Comparison of ENCODE assay signal across 13 mouse cellular contexts in genomic region chr3:57445706-57446105, GRCm38 (mm10). TPM values are rescaled to one million over a fixed set of nuclear protein-coding genes. Genes with fewer than 3 reads are reported as not detected.
DNase-seq lines count a peak whose midpoint lies in the region; ATAC-seq and TF ChIP-seq lines count a peak whose summit lies in the region.
"Had no signal": no experiment of that assay in that cellular context is flagged by ENCODE, and none has a peak within 500 bp of the region (broad histone marks: within the 10 kb centered on the region; RNA-seq: fewer than 3 reads in every experiment).

No protein-coding gene starts in this region.

- peak; percentile 30 for DNase-seq in gastrocnemius, postnatal 14 days
- DNase-seq in gastrocnemius, postnatal 25 days = no peak
- peak; percentile 48 for DNase-seq in ovary, adult 18-20 months (ENCODE audit: low spot score)
- no peak for DNase-seq in ovary, postnatal 10 days (ENCODE audit: low spot score)
- DNase-seq in kidney, postnatal 0 days (ENCODE audit: low spot score) = peak; percentile 85
- DNase-seq in ovary, postnatal 36 days (ENCODE audit: low spot score) = peak; percentile 55
- DNase-seq in urinary bladder, postnatal 25 days (ENCODE audit: low spot score) = no peak
- no peak for DNase-seq in retina, postnatal 1 day

- no peak for ATAC-seq in kidney, postnatal 0 days (replicated peaks; ENCODE audit: low FRiP score, low read depth)

- H3K4me3 ChIP-seq in kidney, postnatal 0 days (replicated peaks; ENCODE audit: low read depth, low read length) = no peak overlapping the region

- H3K27me3 ChIP-seq in kidney, postnatal 0 days (ENCODE audit: insufficient read depth, low read length) = no peaks in the 10 kb centered on the region
- H3K27me3 ChIP-seq: CH12.LX had no signal

- H3K4me1 ChIP-seq in kidney, postnatal 0 days (replicated peaks; ENCODE audit: insufficient read depth, low read length) = no peaks in the 10 kb centered on the region

- H3K9ac ChIP-seq in kidney, postnatal 0 days (ENCODE audit: low read depth, low read length) = no peak overlapping the region

- H3K27ac ChIP-seq in kidney, postnatal 0 days = no peak overlapping the region

- H3K4me2 ChIP-seq in kidney, postnatal 0 days (ENCODE audit: low read length) = no peak overlapping the region

- no peaks in the 10 kb centered on the region for H3K9me3 ChIP-seq in kidney, postnatal 0 days (replicated peaks; ENCODE audit: low read length)

- intact Hi-C loops in gastrocnemius, postnatal 14 days (cut with DNase I; ENCODE audit: low total_unique reads) = loop anchor here (5.0 kb wide), 1 partner anchor 178 kb away; no protein-coding TSS in a partner anchor

- H3K36me3 ChIP-seq in kidney, postnatal 0 days (ENCODE audit: insufficient read depth, low read length) = no peaks in the 10 kb centered on the region

- WGBS in kidney, postnatal 0 days = 22% methylated on average over 3 of the region's 3 CpGs

- TF ChIP-seq CTCF in kidney, postnatal 0 days (IDR thresholded peaks at IDR 0.05; ENCODE audit: low read depth) = no peak

RNA-seq across cellular contexts. Expression of gene Tm4sf4, which starts 20.6 kb away (rescaled TPM):
- not detected for total RNA-seq in gastrocnemius, postnatal 14 days (2021)
- not detected for total RNA-seq in gastrocnemius, postnatal 25 days (2021)
- polyA plus RNA-seq in kidney, postnatal 0 days (2015; fragmentation: Nextera tagmentation; extraction: Ambion mirVana) = 0.79 and 0.93 TPM in 2 replicates
- total RNA-seq: CH12.LX; left cerebral cortex, adult 18-20 months; megakaryocyte-erythroid progenitor cell, adult 5-6 weeks had no signal
- polyA plus RNA-seq: embryonic facial prominence, embryonic 11.5 days; thymus, postnatal 0 days had no signal

Comparison
In these comparisons a context has a peak if more than half of its experiments do, and no peak if none do; other contexts are left out.
1. DNase-seq: peak in gastrocnemius, postnatal 14 days (single experiment), ovary, adult 18-20 months (single experiment), kidney, postnatal 0 days (single experiment) and ovary, postnatal 36 days (single experiment); none in gastrocnemius, postnatal 25 days (single experiment), ovary, postnatal 10 days (single experiment), urinary bladder, postnatal 25 days (single experiment) and retina, postnatal 1 day (single experiment).